Mouse (Mus musculus) neutrophil, adult 5-6 weeks (primary cell): ENCODE measurements around the gene Actr1a. TPM values are rescaled to one million over a fixed set of nuclear protein-coding genes. Genes with fewer than 3 reads are reported as not detected.
A peak's percentile ranks its signal among the peaks of the same experiment; 100 is the strongest.

Experiments
- ATAC-seq: fragments of 151-379, 151-347 bp; 2 replicates; pipeline ENCODE4 v1.8.0; 2017; ENCODE audit warnings: mild to moderate bottlenecking, moderate TSS enrichment; ENCODE audit not compliant: insufficient number of reproducible peaks, poor library complexity, low FRiP score, severe bottlenecking; ENCODE audit errors: extremely low read depth
- total RNA-seq: library from RNA; stranded (forward); fragments of 200-1000 nt; gene quantifications from 2 replicates; pipeline ENCODE4 v1.2.3, GENCODE M21; 2017

Actr1a gene
- total RNA-seq, 1 experiment from 2014 or later: 111 TPM

DNA sequence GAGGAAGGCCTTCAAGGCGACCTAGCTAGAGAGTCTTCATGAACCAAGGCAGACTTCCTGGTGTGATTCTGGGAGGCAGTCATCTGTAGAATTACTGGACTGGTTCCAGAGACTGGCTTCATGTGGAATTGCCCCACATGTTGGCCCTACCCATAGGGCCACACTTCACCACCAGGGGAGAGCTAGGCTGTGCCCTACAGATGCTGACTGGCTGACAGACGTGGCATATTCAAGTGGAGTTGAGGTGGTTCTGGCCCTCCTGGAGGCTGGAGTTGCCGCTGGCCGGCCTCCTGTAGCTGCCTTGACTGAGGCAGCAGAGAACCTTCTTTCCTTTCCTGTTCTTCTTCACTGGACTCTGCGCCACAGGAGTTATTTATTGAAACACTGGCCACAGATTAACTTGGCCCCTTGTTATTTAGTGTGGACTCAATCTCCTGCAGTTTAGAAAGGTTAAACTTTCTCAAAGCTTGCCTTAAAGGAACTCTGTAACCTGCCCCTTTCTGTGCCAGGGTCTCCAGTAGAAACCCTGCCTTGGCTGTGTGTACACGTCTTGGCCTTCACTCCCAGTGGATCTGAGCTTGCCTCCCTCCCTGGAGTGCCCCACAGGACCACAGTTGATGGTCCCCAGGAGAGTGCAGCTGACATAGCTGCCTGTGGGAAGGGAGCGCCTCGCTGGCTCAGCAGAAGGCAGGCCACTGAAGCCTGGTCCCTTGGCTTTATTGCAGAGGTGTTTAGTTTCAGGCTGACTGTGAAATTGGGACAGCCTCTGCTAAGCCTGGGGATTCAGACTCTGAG lies 11.2 kb upstream of the Actr1a start:
- ATAC-seq: no peak

DNA sequence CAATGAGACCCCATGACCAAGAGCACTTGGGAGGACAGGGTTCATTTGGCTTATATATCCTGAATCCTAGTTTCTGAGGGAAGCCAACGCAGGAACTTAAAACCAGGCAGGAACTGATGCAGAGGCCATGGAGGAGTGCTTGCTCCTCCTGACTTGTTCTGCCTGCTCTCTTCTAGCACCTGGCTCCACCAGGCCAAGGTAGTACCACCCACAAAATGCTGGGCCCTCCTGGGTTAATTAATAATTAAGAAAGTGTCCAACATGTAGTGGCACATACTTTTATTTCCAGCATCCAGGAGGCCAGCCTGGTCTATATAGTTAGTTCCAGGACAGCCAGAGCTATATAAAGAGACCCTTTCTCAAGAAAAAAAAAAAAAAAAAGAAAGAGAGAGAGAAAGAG lies 8.5 kb upstream of the Actr1a start:
- no peak for ATAC-seq

DNA sequence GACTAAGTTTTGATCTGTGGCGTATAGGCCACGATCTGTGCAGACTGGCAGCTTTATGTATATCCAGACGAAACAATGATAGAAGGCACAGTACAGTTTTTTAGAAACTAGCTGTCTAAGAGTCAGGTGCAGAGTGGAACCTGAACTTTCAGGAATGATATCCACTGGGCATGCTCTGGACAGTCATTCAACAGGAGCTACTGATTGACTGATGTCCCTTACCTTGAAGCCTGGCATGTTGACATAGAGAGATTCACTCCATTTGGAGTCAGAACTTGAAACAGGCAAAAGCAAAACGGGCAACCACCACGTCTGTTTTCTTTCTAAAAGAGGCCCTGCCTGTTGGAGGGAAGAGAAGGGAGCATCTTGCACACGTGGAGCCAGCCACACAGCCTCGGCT lies 5.0 kb upstream of the Actr1a start:
- ATAC-seq: no peak

DNA sequence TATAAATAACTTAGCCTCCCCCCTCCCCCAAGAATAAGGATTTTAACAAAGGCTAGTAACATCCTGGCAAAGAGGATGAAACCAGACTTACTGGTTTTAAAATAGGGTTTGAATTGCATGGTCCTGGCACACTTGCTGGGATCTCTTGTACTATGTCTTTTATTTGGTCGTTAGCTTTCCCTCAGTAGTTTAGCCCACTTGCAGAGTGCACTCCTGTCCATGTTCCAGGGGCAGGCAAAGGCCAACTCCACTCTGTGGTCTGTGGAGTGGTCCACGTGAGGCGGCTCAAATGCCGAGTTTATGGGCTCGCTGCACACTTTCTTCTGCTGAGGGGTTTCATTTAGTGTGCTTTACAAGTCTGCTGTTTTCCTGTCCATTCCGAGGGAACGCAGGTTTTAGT lies 4.3 kb upstream of the Actr1a start:
- ATAC-seq: no peak

DNA sequence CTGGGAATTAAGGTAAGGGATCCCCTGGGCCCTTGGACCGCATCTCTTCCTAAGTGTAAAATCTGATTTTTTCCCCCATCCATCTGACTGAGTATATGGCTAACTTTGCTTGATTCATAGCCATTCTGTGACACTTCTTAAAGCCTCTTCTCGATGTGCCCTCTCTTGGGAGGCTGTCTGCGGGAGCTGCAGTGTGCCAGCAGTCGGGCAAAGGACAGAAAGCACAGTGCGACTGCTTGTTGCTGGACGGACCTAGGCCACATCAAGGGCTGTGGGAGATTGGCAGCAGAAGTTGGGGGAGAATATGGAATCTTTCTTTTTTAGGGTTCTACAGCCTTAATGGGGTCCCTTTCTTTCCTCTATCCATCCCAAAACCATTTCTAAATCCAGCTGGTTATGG lies 3.8 kb upstream of the Actr1a start:
- no peak for ATAC-seq

DNA sequence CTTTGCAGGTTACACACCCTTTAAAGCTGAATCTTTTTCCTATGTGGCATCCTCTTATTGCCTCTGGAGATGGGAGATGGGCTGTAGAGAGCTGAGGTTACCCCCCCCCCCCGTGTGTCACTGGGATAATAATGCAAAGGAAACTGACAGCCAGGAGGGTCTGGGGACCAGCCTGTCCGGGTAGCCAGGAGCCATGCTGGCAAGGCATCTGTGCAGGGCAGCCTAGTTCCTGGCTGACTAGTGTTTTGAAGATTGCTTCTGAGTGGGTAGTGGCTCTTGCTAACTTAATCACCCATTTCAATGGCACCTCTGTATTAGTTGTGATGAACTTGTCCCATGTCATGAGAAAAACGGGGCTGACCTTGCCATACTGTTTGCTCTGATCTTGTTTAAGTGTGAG lies 2.9 kb upstream of the Actr1a start:
- no peak for ATAC-seq

DNA sequence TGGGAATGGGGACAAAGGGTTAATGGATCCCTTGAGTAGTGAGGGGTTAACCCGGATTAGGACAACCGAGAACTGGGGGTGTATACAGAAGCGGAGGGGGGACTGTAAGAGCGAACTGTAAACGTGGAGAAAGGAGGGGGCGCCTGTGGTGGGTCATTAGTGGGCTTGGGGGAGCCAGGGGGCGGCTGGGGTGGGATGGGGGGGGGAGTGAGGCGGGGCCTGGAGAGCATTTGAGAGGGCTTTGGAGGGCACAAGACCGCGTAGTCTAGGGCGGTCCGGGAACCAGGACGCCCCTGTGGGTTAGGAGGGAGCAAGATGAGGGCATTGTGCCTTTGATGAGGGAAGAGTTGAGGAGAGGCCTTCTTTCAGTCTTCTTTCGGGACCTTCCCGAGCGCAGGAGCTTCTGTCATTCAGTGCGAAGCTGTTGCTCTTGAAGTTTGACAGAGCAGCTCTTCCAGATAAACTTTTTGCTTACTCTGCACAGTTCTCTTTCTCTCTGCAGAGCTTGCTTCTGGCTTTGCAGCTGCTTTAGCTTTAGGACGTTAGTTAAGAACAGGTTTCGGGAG lies 2.0 kb upstream of the Actr1a start:
- ATAC-seq: no peak

DNA sequence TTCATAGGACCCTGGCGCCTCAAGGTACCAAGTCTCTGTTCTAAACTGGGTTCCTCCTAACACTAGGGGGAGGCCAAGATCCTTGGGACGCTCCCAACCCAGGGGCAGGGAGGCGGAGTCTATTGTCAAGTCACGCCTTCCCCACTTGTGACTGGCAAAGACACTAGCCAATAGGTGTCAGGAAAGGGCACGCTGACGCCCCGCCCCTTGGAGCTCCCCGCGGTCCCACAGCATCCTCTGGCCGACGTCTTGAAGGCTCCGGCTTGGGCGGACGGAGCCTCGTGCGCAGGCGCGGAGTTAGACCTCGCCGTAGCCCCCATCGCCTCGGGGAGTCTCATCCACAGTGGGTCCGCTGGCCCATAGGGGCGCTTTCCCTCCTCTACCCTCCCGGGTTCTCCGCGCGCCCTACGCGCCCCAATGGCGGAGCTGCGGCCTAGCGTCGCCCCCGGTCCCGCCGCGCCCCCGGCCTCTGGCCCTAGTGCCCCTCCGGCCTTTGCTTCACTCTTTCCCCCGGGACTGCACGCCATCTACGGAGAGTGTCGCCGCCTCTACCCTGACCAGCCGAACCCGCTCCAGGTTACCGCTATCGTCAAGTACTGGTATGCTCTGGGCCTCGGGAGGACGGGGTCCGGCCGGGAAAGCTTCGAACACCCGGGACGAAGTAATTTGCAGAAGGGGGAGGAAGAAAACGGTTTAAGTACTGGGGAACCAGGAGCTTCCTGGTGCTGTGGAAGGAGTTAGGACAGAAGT lies 1.3 kb upstream of the Actr1a start, which contains the start of gene Sufu:
Gene Sufu, plus strand, starts transcription at position 211 of the 750 bp plus-strand sequence.
- ATAC-seq: peak; percentile 82

DNA sequence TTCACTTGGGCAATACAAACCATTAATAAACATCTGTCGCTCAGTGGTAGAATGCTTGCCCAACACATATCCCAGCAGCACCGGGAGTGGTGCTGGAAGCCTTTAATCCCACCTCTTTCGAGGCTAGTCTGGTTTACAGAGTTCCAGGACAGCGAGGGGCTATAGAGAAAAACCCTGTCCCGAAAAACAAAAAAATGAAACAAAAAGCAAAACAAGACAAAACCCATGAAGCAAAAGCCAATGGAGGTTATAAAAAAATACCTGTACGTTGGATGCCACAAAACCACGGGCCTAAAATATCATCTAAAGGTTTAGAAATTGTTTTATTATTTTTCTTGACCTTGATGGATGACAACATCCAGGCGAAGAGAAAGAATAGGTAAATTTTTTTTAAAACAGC lies 561 bp upstream of the Actr1a start:
- ATAC-seq: no peak

DNA sequence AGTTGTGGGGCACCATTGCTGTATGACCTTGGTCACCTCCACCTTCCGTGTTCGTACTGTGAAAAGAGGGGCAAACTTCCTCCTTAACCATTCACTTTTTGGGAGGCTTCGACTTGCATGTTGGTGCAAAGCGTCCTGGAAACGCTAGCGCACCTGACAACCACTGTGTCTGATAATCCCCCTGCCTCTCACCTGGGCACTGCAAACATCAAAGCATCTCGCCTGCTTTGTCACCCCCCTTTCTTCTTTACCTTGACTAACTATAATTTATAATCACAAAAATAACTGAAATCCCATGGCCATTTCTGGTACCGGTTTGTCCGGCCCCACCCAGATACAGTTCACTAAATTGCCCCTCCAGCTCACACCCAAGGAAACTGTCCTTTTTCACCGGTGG lies 838 bp downstream of the Actr1a start:
- no peak for ATAC-seq

DNA sequence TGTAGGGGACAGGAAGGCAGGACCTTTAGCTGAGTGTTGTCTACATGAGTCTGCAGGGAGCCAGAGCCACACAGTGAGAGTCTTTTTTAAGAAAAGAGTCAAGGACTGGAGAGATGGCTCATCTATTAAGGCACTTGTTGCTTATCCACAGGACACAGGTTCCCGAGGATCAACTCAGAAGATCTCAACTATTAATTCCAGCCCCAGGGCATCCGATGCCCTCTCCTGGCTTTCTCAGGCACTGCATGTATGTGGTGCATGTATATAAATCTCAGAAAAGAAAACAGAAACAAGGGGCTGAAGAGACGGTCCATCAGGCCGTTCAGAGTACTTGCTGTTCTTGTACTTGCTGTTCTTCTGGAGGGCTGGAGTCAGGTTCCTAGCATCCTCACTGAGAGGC lies 3.5 kb downstream of the Actr1a start:
- no peak for ATAC-seq

DNA sequence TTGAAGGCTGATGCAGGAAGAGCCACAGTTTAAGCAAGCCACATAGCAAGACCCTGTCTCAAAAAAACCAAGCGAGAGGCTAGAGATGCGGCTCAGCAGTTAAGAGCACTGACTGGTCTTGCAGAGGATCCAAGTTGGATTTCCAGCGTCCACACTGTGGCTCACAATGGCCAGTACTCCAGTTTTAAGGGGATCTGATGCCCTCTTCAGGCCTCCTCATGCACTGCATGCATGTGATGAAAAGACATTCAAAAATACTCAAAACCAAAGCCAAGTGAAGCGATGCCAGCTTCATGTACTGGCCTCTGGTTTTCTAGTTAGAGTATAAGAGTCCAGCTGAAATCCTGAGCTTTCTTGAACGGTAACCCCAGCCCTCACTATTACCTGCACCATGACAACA lies 5.7 kb downstream of the Actr1a start:
- no peak for ATAC-seq

DNA sequence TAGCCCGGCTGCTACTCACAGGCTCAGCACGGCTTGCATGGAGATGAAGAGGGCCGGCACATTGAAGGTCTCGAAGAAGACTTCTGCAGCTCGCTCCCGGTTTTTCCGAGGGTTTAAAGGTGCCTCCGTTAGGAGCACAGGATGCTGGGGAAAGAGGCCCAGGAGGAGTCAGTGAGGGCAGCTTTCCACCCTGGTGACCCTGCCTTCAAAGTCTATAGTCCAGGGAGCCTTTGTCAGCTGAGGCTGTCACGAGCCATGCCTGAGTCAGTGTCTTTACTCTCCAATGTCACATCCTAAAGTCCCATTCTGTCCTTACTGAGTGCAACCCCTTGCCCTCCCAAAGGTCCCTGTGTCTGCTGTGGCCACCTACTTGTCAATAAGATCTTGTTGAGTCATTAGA lies 13.3 kb downstream of the Actr1a start:
- ATAC-seq: no peak

DNA sequence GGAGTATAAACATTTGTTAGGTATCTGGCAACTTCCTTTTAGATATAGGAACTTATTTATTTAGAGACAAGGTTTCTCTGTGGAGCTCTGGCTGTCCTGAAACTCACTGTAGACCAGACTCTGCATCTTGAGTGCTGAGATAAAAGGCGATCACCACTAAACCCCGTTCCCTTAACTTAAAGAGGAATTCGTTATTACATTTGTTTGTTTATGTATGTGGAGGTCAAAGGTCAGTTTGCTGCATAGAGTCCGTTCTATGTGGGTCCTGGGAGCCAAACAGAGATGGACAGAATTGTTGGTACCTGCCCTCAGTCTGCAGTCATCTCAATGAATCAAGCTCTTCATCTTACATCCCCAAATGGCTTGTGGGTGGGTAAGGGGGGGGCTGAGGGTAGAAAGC lies 19.7 kb downstream of the Actr1a start:
- ATAC-seq: no peak

DNA sequence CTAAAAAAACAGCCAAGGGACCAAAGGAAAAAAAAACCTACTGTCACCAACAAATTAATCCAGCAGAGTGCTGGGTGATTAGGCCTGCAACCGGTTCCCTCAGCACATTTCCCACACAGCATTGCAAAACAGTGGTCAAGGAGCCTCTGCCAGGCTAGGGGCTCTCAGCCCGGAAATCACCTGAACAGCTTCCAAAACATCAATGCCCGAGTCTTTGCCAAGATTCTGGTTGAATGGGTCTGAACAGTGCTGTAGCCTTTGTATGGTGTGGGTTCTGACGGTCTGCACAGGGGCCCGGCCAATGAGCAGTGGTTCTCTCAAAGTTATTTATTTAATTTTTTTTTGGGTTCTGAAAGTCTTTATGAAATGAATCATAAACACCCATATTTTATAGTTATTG lies 20.1 kb downstream of the Actr1a start:
- no peak for ATAC-seq

DNA sequence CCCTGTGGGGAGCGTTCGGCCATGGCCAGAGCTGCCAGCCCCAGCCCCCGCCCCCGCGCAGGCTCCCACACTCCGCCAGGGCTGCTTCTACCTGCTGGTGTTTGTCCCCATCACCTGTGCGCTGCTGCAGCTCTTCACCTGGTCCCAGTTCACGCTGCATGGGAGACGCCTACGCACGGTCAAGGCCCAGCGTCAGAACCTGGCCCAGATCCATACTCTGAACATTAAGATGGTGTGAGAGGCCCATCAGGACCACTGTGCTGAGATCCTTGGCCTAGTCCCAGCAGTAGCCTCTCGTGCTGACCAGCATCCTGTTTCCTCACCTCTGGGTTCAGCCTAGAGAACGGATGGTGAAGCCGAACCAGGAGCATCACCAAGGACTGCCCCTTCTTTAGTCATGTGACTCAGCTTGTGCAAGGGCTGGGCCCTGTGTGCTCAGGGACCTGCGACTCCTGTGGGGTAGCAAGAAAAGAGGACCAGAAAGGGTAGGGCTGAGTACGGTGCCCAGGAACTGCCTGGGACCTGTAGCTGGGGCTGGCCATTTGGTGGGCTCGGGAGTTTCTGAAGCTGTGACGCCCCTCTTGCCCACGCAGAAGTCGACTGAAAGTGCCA lies 21.0 kb downstream of the Actr1a start:
- peak; percentile 30; the same call in 1 of the 2 replicates for ATAC-seq

DNA sequence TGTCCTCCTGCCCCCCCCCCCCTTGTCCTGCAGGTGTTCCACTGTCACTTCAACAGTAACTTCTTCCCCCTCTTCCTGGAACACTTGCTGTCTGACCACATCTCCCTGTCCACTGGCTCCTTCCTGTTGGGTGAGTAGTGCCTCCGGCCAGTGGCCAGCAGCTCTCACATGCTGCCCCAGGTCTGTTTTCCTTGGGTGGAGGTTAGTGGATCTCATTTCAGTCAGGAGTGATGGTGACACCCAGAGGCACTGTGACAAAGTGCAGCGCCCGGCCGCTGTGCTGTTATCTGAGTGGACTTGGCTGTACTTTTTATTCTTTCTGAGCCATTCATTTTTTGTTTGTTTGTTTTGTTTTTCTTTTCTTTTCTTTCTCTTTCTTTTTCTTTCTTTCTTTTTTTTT lies 26.3 kb downstream of the Actr1a start:
- ATAC-seq: peak; percentile 80; the same call in 1 of the 2 replicates

DNA sequence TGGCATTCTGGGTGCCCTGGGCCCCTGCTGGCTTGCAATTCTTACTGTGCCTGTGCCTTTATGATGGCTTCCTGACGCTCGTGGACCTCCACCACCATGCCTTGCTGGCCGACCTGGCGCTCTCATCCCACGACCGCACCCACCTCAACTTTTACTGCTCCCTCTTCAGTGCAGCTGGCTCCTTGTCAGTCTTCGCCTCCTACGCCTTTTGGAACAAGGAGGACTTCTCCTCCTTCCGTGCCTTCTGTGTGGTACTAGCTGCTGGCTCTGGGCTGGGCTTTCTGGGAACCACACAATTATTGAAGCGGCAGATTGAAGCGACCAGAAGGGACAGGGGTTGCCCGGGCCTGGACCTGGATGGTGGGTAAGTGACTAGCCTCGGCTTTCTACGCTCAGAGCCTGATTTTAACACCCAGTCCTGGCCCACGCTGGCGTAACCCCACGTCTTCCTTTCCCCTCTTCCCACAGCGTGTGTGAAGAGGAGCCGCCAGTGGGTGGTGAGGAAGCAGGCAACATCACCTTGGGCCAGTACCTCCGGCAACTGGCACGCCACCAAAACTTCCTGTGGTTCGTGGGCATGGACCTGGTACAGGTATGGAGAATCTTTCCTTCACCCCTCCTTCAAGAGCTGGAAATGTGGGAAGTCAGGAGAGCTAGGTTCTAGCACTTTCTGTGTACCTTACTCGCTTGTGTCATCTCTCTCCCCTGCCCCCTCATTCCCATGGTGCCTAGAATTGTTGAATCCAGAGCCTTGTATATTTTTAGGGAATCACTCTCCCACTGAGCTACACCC lies 27.6 kb downstream of the Actr1a start:
- ATAC-seq: no peak
